Mouse (Mus musculus) thymus, adult 2 months (tissue): ENCODE data around the gene Dennd1b.

Experiments used
- CTCF ChIP-seq: fragments of 200-500 bp; IDR thresholded peaks from 2 replicates; pipeline ENCODE4 v1.5.1; 2012; ENCODE audit warnings: mild to moderate bottlenecking, control low read depth, low read length, moderate library complexity, borderline replicate concordance; ENCODE audit not compliant: control insufficient read depth, poor library complexity, insufficient read depth; ENCODE audit errors: extremely low read depth
- POLR2A ChIP-seq: fragments of 200-500 bp; IDR thresholded peaks from 2 replicates; pipeline ENCODE4 v1.6.1; 2012; ENCODE audit warnings: mild to moderate bottlenecking, low read length, control low read depth, moderate library complexity; ENCODE audit not compliant: control insufficient read depth, poor library complexity, insufficient read depth; ENCODE audit errors: extremely low read depth

DNA sequence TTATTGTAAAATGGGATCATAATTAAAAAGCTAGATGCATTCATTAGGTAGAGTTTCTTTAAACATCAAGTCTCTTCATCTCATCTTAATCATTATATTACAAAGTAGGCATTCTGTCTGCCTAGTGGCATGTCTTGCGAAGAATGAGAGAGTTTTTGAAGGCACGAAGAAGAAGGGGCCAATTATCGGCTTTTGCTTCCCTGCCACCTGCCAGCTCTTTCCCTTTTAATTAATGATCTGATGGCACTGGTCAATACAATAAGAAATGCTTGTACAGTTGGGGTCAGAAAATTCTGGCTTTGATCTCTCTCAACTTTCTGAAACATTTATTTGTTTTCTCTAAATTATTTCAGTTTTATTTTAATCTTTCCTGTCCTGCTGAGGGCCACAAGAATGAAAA lies 127.5 kb downstream of the Dennd1b start:
- TF ChIP-seq POLR2A (no peak), CTCF (no peak)
